Mouse (Mus musculus): ENCODE measurements around the gene Dhps.
"Not testable (repeated sequence)": the region's sequence is repeated elsewhere in the genome, so short reads cannot be mapped to it uniquely, and the experiment has no call there.

The Dhps gene

GRCm38 (mm10) chr8:85100076-85100665, 28.6 kb downstream of the Dhps start:
- no peak for DNase-seq

GRCm38 (mm10) chr8:85113241-85113640, 41.7 kb downstream of the Dhps start:
- DNase-seq, result no peak

GRCm38 (mm10) chr8:85115501-85115900, 43.9 kb downstream of the Dhps start:
- DNase-seq, result no peak

GRCm38 (mm10) chr8:85116984-85117383, 45.4 kb downstream of the Dhps start:
- DNase-seq, result no peak

- DNase-seq, result peak; percentile 91
Measured at GRCm38 (mm10) chr8:85119052-85119981, 47.8 kb downstream of the Dhps start.

- DNase-seq, result not testable (repeated sequence)
Measured at GRCm38 (mm10) chr8:85120251-85120650, 48.7 kb downstream of the Dhps start.

GRCm38 (mm10) chr8:85122995-85123394, 51.4 kb downstream of the Dhps start, which contains the start of gene Zfp791:
TSS of gene Zfp791 (minus strand) at chr8:85123095.
- DNase-seq, result no peak

- DNase-seq, result no peak
Measured at GRCm38 (mm10) chr8:85123691-85124090, 52.1 kb downstream of the Dhps start.
